Mouse (Mus musculus): ENCODE measurements around the gene Plxna2. TPM values are rescaled to one million over a fixed set of nuclear protein-coding genes. Genes with fewer than 3 reads are reported as not detected.
A peak's percentile ranks its signal among the peaks of the same experiment; 100 is the strongest.

The Plxna2 gene
- polyA plus RNA-seq, 1 experiment, result 34.7 TPM

GRCm38 (mm10) chr1:194607406-194608261 is 10.4 kb upstream of the Plxna2 start:
- no peak overlapping the region for H3K27ac ChIP-seq (ENCODE audit: insufficient read depth, low read length)
- H3K4me1 ChIP-seq (ENCODE audit: control insufficient read depth, insufficient read depth, low read length), result peaks cover 3% of the 10 kb centered on the region; the same call in 1 of the 2 replicates
- no peak overlapping the region for H3K4me3 ChIP-seq (ENCODE audit: insufficient read depth, low read length)
- TF ChIP-seq POLR2A (IDR thresholded peaks at IDR 0.05; ENCODE audit: extremely low read depth, insufficient read depth, low read length), result no peak
- TF ChIP-seq CTCF (IDR thresholded peaks at IDR 0.05; ENCODE audit: extremely low read depth, insufficient read depth, low read length), result peak; percentile 33; the same call in 1 of the 2 replicates

GRCm38 (mm10) chr1:194610516-194610915 is 7.5 kb upstream of the Plxna2 start:
- Histone ChIP-seq H3K27ac (ENCODE audit: insufficient read depth, low read length) (no peak overlapping the region), H3K4me1 (ENCODE audit: control insufficient read depth, insufficient read depth, low read length) (peaks cover 12% of the 10 kb centered on the region), H3K4me3 (ENCODE audit: insufficient read depth, low read length) (no peak overlapping the region)
- TF ChIP-seq POLR2A (IDR thresholded peaks at IDR 0.05; ENCODE audit: extremely low read depth, insufficient read depth, low read length), result no peak

GRCm38 (mm10) chr1:194612628-194613027 is 5.4 kb upstream of the Plxna2 start:
- Histone ChIP-seq H3K27ac (ENCODE audit: insufficient read depth, low read length) (no peak overlapping the region), H3K4me1 (ENCODE audit: control insufficient read depth, insufficient read depth, low read length) (peaks cover 11% of the 10 kb centered on the region), H3K4me3 (ENCODE audit: insufficient read depth, low read length) (no peak overlapping the region)
- TF ChIP-seq CTCF (IDR thresholded peaks at IDR 0.05; ENCODE audit: extremely low read depth, insufficient read depth, low read length) (no peak), POLR2A (IDR thresholded peaks at IDR 0.05; ENCODE audit: extremely low read depth, insufficient read depth, low read length) (no peak)

GRCm38 (mm10) chr1:194613271-194613834 is 4.7 kb upstream of the Plxna2 start:
- TF ChIP-seq POLR2A (IDR thresholded peaks at IDR 0.05; ENCODE audit: extremely low read depth, insufficient read depth, low read length), result no peak
- no peak for TF ChIP-seq CTCF (IDR thresholded peaks at IDR 0.05; ENCODE audit: extremely low read depth, insufficient read depth, low read length)
- no peak overlapping the region for H3K27ac ChIP-seq (ENCODE audit: insufficient read depth, low read length)
- H3K4me3 ChIP-seq (ENCODE audit: insufficient read depth, low read length), result no peak overlapping the region
- H3K4me1 ChIP-seq (ENCODE audit: control insufficient read depth, insufficient read depth, low read length), result peaks cover 9% of the 10 kb centered on the region

- Histone ChIP-seq H3K4me1 (ENCODE audit: control insufficient read depth, insufficient read depth, low read length) (peaks cover 9% of the 10 kb centered on the region), H3K27ac (ENCODE audit: insufficient read depth, low read length) (no peak overlapping the region)
Measured at GRCm38 (mm10) chr1:194613923-194614830, 3.8 kb upstream of the Plxna2 start.

GRCm38 (mm10) chr1:194616136-194616535 is 1.9 kb upstream of the Plxna2 start:
- TF ChIP-seq POLR2A (IDR thresholded peaks at IDR 0.05; ENCODE audit: extremely low read depth, insufficient read depth, low read length) (no peak), CTCF (IDR thresholded peaks at IDR 0.05; ENCODE audit: extremely low read depth, insufficient read depth, low read length) (no peak)
- peaks cover 11% of the 10 kb centered on the region for H3K4me1 ChIP-seq (ENCODE audit: control insufficient read depth, insufficient read depth, low read length)
- H3K27ac ChIP-seq (ENCODE audit: insufficient read depth, low read length), result no peak overlapping the region
- no peak overlapping the region for H3K4me3 ChIP-seq (ENCODE audit: insufficient read depth, low read length)

More at GRCm38 (mm10) chr1:194613923-194614830, 3.8 kb upstream of the Plxna2 start:
- TF ChIP-seq POLR2A (IDR thresholded peaks at IDR 0.05; ENCODE audit: extremely low read depth, insufficient read depth, low read length) (no peak), CTCF (IDR thresholded peaks at IDR 0.05; ENCODE audit: extremely low read depth, insufficient read depth, low read length) (no peak)
- no peak overlapping the region for H3K4me3 ChIP-seq (ENCODE audit: insufficient read depth, low read length)

GRCm38 (mm10) chr1:194618841-194619311 is 858 bp downstream of the Plxna2 start:
- H3K27ac ChIP-seq (ENCODE audit: insufficient read depth, low read length), result peak overlapping the region; percentile 97
- peaks cover 4% of the 10 kb centered on the region for H3K4me1 ChIP-seq (ENCODE audit: control insufficient read depth, insufficient read depth, low read length)
- no peak for TF ChIP-seq POLR2A (IDR thresholded peaks at IDR 0.05; ENCODE audit: extremely low read depth, insufficient read depth, low read length)
- peak; percentile 32; the same call in 1 of the 2 replicates for TF ChIP-seq CTCF (IDR thresholded peaks at IDR 0.05; ENCODE audit: extremely low read depth, insufficient read depth, low read length)
- peak overlapping the region; percentile 98 for H3K4me3 ChIP-seq (ENCODE audit: insufficient read depth, low read length)

GRCm38 (mm10) chr1:194619353-194620244 is 1.6 kb downstream of the Plxna2 start:
- TF ChIP-seq CTCF (IDR thresholded peaks at IDR 0.05; ENCODE audit: extremely low read depth, insufficient read depth, low read length) (no peak), POLR2A (IDR thresholded peaks at IDR 0.05; ENCODE audit: extremely low read depth, insufficient read depth, low read length) (peak; percentile 88)
- H3K27ac ChIP-seq (ENCODE audit: insufficient read depth, low read length), result peak overlapping the region; percentile 100
- peaks cover 2% of the 10 kb centered on the region for H3K4me1 ChIP-seq (ENCODE audit: control insufficient read depth, insufficient read depth, low read length)
- H3K4me3 ChIP-seq (ENCODE audit: insufficient read depth, low read length), result peak overlapping the region; percentile 98

All from cortical plate, adult 2 months (tissue).